Mouse (Mus musculus) 3T3-L1 (cell line): ENCODE results near the gene Olfr1390.
"Not testable (repeated sequence)": the region's sequence is repeated elsewhere in the genome, so short reads cannot be mapped to it uniquely, and the experiment has no call there.

Source experiments
- DNase-seq: peaks from one replicate; pipeline ENCODE4 v3.0.0-alpha.2; 2015; ENCODE audit warnings: low read depth, low spot score

Gene Olfr1390

GRCm38 (mm10) chr11:49334888-49335287 lies at the start of gene Olfr1390:
Gene Olfr1390 (plus strand): TSS chr11:49335188.
- no peak for DNase-seq

DNA sequence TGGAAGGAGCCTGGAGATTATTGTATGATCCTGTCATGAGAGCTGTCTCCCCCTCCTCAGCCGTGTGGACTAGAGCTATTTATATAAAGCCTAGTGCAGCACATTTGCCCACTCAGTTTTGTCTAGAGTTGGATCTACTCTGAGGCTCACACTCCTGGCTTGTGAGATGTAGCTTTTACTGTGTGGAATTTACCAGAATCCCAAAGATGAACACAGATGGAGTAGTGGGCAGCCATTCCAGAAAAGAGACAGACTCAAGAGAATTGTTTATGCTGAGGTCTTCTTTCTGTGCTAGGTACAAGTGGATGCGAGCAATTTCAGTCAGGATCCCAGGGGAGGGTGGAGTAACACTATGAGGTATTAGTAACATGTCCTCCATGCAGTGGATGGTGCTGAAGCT lies 47.7 kb upstream of the Olfr1390 start:
- no peak for DNase-seq

GRCm38 (mm10) chr11:49292777-49293176 lies 42.2 kb upstream of the Olfr1390 start:
- DNase-seq, result no peak

- no peak for DNase-seq
Measured at GRCm38 (mm10) chr11:49304441-49304840, 30.5 kb upstream of the Olfr1390 start, which contains the start of gene Olfr10. Gene Olfr10 (plus strand): TSS chr11:49304741.

- DNase-seq, result not testable (repeated sequence)
Measured at GRCm38 (mm10) chr11:49308547-49308946, 26.4 kb upstream of the Olfr1390 start.

GRCm38 (mm10) chr11:49322442-49322841 lies 12.5 kb upstream of the Olfr1390 start, which contains the start of gene Olfr1391:
Gene Olfr1391 (plus strand): TSS chr11:49322742.
- DNase-seq, result no peak

DNA sequence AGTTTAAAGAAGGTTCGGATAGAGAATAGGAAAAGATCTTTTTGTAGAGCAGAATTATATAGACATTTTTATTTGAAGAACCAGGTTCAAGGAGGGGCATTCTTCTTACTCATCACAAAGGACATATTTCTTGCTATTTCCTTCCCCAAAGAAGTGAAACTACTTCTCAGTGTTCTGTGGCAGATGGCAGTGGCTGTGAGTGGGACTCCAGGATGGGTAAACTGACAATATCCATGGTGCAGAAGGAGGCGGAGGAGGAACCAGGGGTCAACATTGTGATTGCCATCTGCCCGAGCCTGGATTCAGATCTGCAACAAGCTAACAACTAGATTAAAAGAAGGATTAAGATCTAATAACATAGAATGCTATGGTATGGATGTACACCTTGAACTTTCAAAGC lies 8.3 kb upstream of the Olfr1390 start:
- no peak for DNase-seq

DNA sequence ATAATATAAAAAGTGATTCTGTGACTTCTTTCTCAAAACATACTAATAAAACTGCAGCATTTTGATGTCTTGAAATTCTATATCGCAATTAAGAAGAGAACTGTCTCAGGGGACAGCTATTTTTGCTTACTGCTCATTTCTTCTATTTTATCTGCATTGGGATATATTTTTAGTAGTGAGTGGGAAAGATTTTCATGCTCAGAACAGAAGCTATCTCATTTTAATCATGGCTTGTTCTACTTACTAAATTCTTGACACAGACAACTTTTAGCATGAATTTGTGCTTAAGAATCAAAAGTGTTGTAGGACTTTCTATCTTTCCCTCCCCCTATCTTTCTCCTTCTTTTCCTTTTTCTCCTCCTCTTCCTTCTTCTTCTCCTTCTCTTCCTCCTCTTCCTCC lies 5.3 kb upstream of the Olfr1390 start:
- no peak for DNase-seq

- peak; percentile 42 for DNase-seq
Measured at GRCm38 (mm10) chr11:49337150-49337832, 2.3 kb downstream of the Olfr1390 start.

- no peak for DNase-seq
Measured at GRCm38 (mm10) chr11:49383133-49383532, 48.1 kb downstream of the Olfr1390 start.

DNA sequence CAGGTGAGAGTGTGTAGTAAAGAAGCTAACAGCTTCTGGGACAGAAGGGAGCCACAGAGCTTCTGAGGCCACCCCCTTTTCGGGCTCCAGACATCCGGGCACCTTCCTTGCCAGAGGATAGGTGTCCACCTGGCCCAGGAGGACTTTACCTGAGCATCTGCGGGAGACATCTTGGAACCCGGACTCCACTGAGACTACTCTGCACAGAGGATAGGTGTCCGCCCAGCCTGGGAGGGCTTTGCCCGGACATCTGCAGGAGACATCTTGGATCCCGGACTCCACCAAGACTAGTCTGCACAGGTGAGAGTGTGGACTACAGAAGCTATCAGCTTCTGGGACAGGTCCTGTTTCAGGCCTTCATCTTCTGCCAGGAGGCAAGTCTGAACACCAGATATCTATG lies 51.1 kb downstream of the Olfr1390 start:
- not testable (repeated sequence) for DNase-seq
